Mouse (Mus musculus) adrenal gland, adult (tissue): ENCODE results near the gene E030018B13Rik.
A peak's percentile ranks its signal among the peaks of the same experiment; 100 is the strongest.

Source experiments
- DNase-seq, 2 experiments: peaks; one replicate each; pipeline ENCODE4 v3.0.0; 2022 to 2023; ENCODE audit warnings: low spot score in 1 of 2; ENCODE audit not compliant: inconsistent age in 2 of 2

Gene E030018B13Rik

GRCm38 (mm10) chr7:63913724-63914692 is 2.6 kb upstream of the E030018B13Rik start:
- DNase-seq = peak in 1 of 2 experiments; percentile 60

- DNase-seq = no peak
These were observed 1.8 kb upstream of the E030018B13Rik start for GRCm38 (mm10) chr7:63914891-63915290.

GRCm38 (mm10) chr7:63917693-63918092 is 1.0 kb downstream of the E030018B13Rik start:
- peak; percentile 69 to 78 for DNase-seq

GRCm38 (mm10) chr7:63918771-63919768 is 2.4 kb downstream of the E030018B13Rik start:
- DNase-seq = no peak

GRCm38 (mm10) chr7:63921909-63922562 is 5.4 kb downstream of the E030018B13Rik start:
- no peak for DNase-seq

GRCm38 (mm10) chr7:63922571-63922970 is 5.9 kb downstream of the E030018B13Rik start:
- DNase-seq = no peak

GRCm38 (mm10) chr7:63922975-63923374 is 6.3 kb downstream of the E030018B13Rik start:
- DNase-seq = no peak

- DNase-seq = no peak
These were observed 7.5 kb downstream of the E030018B13Rik start for GRCm38 (mm10) chr7:63924151-63924550.

GRCm38 (mm10) chr7:63924747-63925412 is 8.2 kb downstream of the E030018B13Rik start:
- DNase-seq = peak; percentile 96 to 98

GRCm38 (mm10) chr7:63925413-63926360 is 9.0 kb downstream of the E030018B13Rik start:
- peak; percentile 72 to 88 for DNase-seq

- peak in 1 of 2 experiments; percentile 30 for DNase-seq
These were observed 9.8 kb downstream of the E030018B13Rik start for GRCm38 (mm10) chr7:63926492-63926891.

GRCm38 (mm10) chr7:63927121-63927520 is 10.5 kb downstream of the E030018B13Rik start:
- peak; percentile 8 to 32 for DNase-seq

- DNase-seq = peak; percentile 56 to 86
These were observed 12.4 kb downstream of the E030018B13Rik start for GRCm38 (mm10) chr7:63929080-63929479.

- peak in 1 of 2 experiments; percentile 48 for DNase-seq
These were observed 13.5 kb downstream of the E030018B13Rik start for GRCm38 (mm10) chr7:63930132-63930531.

- DNase-seq = peak in 1 of 2 experiments; percentile 11
These were observed 14.1 kb downstream of the E030018B13Rik start for GRCm38 (mm10) chr7:63930766-63931165.

GRCm38 (mm10) chr7:63932461-63932860 is 15.8 kb downstream of the E030018B13Rik start:
- DNase-seq = peak in 1 of 2 experiments; percentile 24

GRCm38 (mm10) chr7:63933905-63934304 is 17.2 kb downstream of the E030018B13Rik start:
- peak in 1 of 2 experiments; percentile 38 for DNase-seq

- DNase-seq = peak; percentile 25 to 64
These were observed 17.9 kb downstream of the E030018B13Rik start for GRCm38 (mm10) chr7:63934530-63934929.

- no peak for DNase-seq
These were observed 19.1 kb downstream of the E030018B13Rik start for GRCm38 (mm10) chr7:63935809-63936187.
